Mouse (Mus musculus) neural tube, embryonic 11.5 days (tissue): ENCODE data around the gene Ift22. TPM values are rescaled to one million over a fixed set of nuclear protein-coding genes. Genes with fewer than 3 reads are reported as not detected.

ENCODE experiments used
- ATAC-seq: fragments of 200-750 bp; cut with Nextera tagmentation; 2 replicates; pipeline ENCODE4 v1.8.0; 2017; ENCODE audit warnings: moderate number of reproducible peaks, mild to moderate bottlenecking, moderate TSS enrichment, moderate library complexity; ENCODE audit not compliant: insufficient read depth, low FRiP score, low TSS enrichment
- DNase-seq: peaks from one replicate; pipeline ENCODE4 v3.0.0-alpha.2; 2015; ENCODE audit warnings: low spot score
- H3K27ac ChIP-seq: fragments of 300-500 bp; sonication (generic); 2 replicates; pipeline ENCODE4 v1.5.1; 2014; ENCODE audit warnings: low read depth, mild to moderate bottlenecking, low read length
- H3K27me3 ChIP-seq: fragments of 300-500 bp; sonication (generic); 2 replicates; pipeline ENCODE4 v1.6.1; 2014; ENCODE audit warnings: mild to moderate bottlenecking, low read length, mixed read lengths; ENCODE audit not compliant: control insufficient read depth, insufficient read depth
- H3K36me3 ChIP-seq: fragments of 300-500 bp; sonication (generic); 2 replicates; pipeline ENCODE4 v1.6.1; 2014; ENCODE audit warnings: mild to moderate bottlenecking, low read length, moderate library complexity, mixed read lengths; ENCODE audit not compliant: control insufficient read depth, insufficient read depth
- H3K4me1 ChIP-seq: fragments of 300-500 bp; sonication (generic); 2 replicates; pipeline ENCODE4 v1.6.1; 2014; ENCODE audit warnings: low read length, mixed read lengths; ENCODE audit not compliant: control insufficient read depth, insufficient read depth
- H3K4me2 ChIP-seq: fragments of 300-500 bp; sonication (generic); 2 replicates; pipeline ENCODE4 v1.6.1; 2014; ENCODE audit warnings: low read depth, mild to moderate bottlenecking, moderate library complexity
- H3K4me3 ChIP-seq: fragments of 300-500 bp; sonication (generic); 2 replicates; pipeline ENCODE4 v1.5.1; 2014; ENCODE audit warnings: low read depth, low read length
- H3K9ac ChIP-seq: fragments of 300-500 bp; sonication (generic); 2 replicates; pipeline ENCODE4 v1.6.1; 2014; ENCODE audit warnings: mild to moderate bottlenecking, low read length
- H3K9me3 ChIP-seq: fragments of 300-500 bp; sonication (generic); 2 replicates; pipeline ENCODE4 v1.6.1; 2016; ENCODE audit warnings: low read length; ENCODE audit not compliant: control insufficient read depth
- WGBS: fragments of 180-500 bp; shearing (Covaris S2); extraction: QIAGEN DNeasy Blood & Tissue Kit; methylation state at CpG from one replicate; pipeline ENCODE4 v1.1.7; 2014; 5-methylcytosine and 5-hydroxymethylcytosine counted together
- polyA plus RNA-seq: library from polyadenylated mRNA; unstranded; fragments of >200 nt; fragmentation: Nextera tagmentation; extraction: Ambion mirVana; gene quantifications from 2 replicates; pipeline ENCODE4 v1.2.1, GENCODE M21; 2014

Gene Ift22
- polyA plus RNA-seq, 1 experiment from 2014 or later = 97.4 TPM

DNA sequence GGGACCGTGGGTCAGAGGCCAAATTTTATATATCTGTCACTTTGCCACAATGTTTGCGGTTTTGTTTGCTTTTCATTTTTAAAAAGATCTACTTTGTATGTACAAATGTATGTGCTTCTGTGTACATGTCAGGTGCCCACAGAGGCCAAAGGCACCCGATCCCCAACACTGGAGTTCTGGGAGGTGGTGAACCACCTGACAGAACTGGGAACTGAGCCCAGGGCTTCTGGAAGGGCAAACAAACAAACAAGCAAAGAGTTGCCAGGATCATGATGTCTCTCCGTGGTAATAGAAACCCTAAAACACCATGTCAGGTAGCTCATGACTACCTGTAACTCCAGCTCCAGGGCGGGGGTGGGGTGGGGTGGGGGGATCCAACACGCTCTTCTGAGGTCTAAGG lies 52.1 kb downstream of the Ift22 start:
- Histone ChIP-seq H3K9ac (no peak overlapping the region), H3K36me3 (peaks cover 7% of the 10 kb centered on the region; the same call in 1 of the 2 replicates), H3K4me3 (no peak overlapping the region), H3K27ac (no peak overlapping the region), H3K9me3 (no peaks in the 10 kb centered on the region), H3K27me3 (no peaks in the 10 kb centered on the region), H3K4me1 (peaks cover 7% of the 10 kb centered on the region; the same call in 1 of the 2 replicates), H3K4me2 (no peak overlapping the region)
- whole genome bisulfite sequencing = 93% methylated on average over 6 of the region's 6 CpGs
- ATAC-seq (no peak), DNase-seq (peak; percentile 3)

GRCm38 (mm10) chr5:136961334-136961982 lies 53.5 kb downstream of the Ift22 start:
- peak overlapping the region; percentile 64 for H3K4me3 ChIP-seq
- WGBS = 28% methylated on average over 5 of the region's 5 CpGs
- peak overlapping the region; percentile 75 for H3K27ac ChIP-seq
- H3K4me1 ChIP-seq = peaks cover 11% of the 10 kb centered on the region; the same call in 1 of the 2 replicates
- no peaks in the 10 kb centered on the region for H3K27me3 ChIP-seq
- peaks cover 14% of the 10 kb centered on the region; the same call in 1 of the 2 replicates for H3K36me3 ChIP-seq
- H3K9me3 ChIP-seq = no peaks in the 10 kb centered on the region
- peak overlapping the region; percentile 64 for H3K4me2 ChIP-seq
- peak overlapping the region; percentile 74 for H3K9ac ChIP-seq
- ATAC-seq = peak; percentile 25
- no peak for DNase-seq

GRCm38 (mm10) chr5:136961983-136962461 lies 54.1 kb downstream of the Ift22 start:
- peak; percentile 91 for DNase-seq
- H3K36me3 ChIP-seq = peaks cover 14% of the 10 kb centered on the region; the same call in 1 of the 2 replicates
- peak; percentile 88 for ATAC-seq
- H3K27ac ChIP-seq = peak overlapping the region; percentile 75
- H3K9ac ChIP-seq = peak overlapping the region; percentile 74
- 0% methylated on average over 20 of the region's 20 CpGs for WGBS
- H3K9me3 ChIP-seq = no peaks in the 10 kb centered on the region
- H3K4me2 ChIP-seq = peak overlapping the region; percentile 64
- no peaks in the 10 kb centered on the region for H3K27me3 ChIP-seq
- H3K4me3 ChIP-seq = peak overlapping the region; percentile 64
- peaks cover 11% of the 10 kb centered on the region; the same call in 1 of the 2 replicates for H3K4me1 ChIP-seq

DNA sequence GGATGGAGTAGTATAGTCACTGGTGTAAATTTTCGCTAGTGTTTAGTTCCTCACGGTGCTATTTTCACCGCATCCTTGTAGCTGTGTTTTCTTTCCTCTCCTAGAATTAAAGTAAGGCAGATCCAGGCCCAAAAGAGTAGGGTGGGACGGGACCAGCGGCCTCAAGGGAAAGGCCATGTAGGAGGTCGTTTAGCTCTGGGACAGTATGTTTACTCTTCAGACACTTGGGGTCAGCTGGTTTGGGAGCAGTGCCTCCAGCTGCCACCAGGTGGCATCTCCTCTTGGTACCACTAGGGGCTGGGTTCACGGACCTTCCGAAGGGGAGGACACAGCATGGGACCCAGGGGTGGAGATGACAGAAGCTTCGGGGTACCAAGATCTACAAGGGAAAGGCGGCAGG lies 54.6 kb downstream of the Ift22 start:
- peak overlapping the region; percentile 75; the same call in 1 of the 2 replicates for H3K27ac ChIP-seq
- DNase-seq (peak; percentile 84), ATAC-seq (peak; percentile 64)
- under 1% methylated on average over 10 of the region's 10 CpGs for WGBS
- peak overlapping the region; percentile 64 for H3K4me3 ChIP-seq
- H3K9ac ChIP-seq = peak overlapping the region; percentile 74
- H3K4me2 ChIP-seq = peak overlapping the region; percentile 64
- H3K9me3 ChIP-seq = no peaks in the 10 kb centered on the region
- peaks cover 11% of the 10 kb centered on the region; the same call in 1 of the 2 replicates for H3K4me1 ChIP-seq
- H3K27me3 ChIP-seq = no peaks in the 10 kb centered on the region
- peaks cover 14% of the 10 kb centered on the region; the same call in 1 of the 2 replicates for H3K36me3 ChIP-seq

DNA sequence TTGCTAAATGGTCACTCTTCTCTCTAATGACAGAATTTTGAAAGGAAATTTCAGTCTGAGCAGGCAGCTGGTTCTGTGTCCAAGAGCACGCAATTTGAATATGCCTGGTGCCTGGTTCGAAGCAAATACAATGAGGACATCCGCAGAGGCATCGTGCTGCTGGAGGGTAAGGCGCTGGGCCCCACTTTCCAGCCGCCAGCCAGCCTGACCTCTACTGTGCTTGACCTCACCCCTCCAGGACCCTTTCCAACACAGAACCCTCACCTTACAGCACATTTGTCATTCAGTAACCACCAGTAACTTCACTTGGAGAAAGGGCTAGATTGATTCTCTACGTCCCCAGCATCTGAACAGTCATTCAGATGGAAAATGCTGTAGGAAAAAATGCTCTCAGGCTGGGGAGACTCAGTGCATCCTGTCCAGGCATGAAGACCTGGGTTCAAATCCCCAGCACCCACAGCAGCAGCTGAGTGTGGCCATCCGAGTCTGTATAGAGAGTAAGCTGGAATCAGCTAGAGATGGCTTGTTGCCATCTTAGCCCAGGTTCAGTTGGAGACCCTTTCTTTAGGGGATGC lies 55.1 kb downstream of the Ift22 start:
- no peaks in the 10 kb centered on the region for H3K9me3 ChIP-seq
- H3K4me1 ChIP-seq = peaks cover 11% of the 10 kb centered on the region; the same call in 1 of the 2 replicates
- WGBS = 81% methylated on average over 8 of the region's 8 CpGs
- peak overlapping the region; percentile 74; the same call in 1 of the 2 replicates for H3K9ac ChIP-seq
- H3K27ac ChIP-seq = no peak overlapping the region
- H3K27me3 ChIP-seq = no peaks in the 10 kb centered on the region
- ATAC-seq = no peak
- H3K4me2 ChIP-seq = peak overlapping the region; percentile 64
- H3K4me3 ChIP-seq = peak overlapping the region; percentile 64
- DNase-seq = peak; percentile 8
- peaks cover 14% of the 10 kb centered on the region; the same call in 1 of the 2 replicates for H3K36me3 ChIP-seq

Other genes with a start within 250 kb of the Ift22 start
- gene Myl10, start 215.0 kb upstream of the Ift22 start, polyA plus RNA-seq = not detected in 2 replicates
- 51.6 and 53.3 TPM in 2 replicates for gene Col26a1, start 24.9 kb upstream of the Ift22 start, polyA plus RNA-seq
- gene Fis1, start 45.1 kb downstream of the Ift22 start, polyA plus RNA-seq = 285 and 320 TPM in 2 replicates
- gene Cldn15, start 58.5 kb downstream of the Ift22 start, polyA plus RNA-seq = not detected in 2 replicates
- 31.8 and 34.8 TPM in 2 replicates for gene Plod3, start 78.9 kb downstream of the Ift22 start, polyA plus RNA-seq
- 103 and 106 TPM in 2 replicates for gene Znhit1, start 79.9 kb downstream of the Ift22 start, polyA plus RNA-seq
- gene Vgf, start 118.2 kb downstream of the Ift22 start, polyA plus RNA-seq = 1.2 and 1.5 TPM in 2 replicates
- gene Ap1s1, start 138.0 kb downstream of the Ift22 start, polyA plus RNA-seq = 166 and 168 TPM in 2 replicates
- not detected in 2 replicates for gene Serpine1, start 164.1 kb downstream of the Ift22 start, polyA plus RNA-seq
- gene Trim56, start 208.1 kb downstream of the Ift22 start, polyA plus RNA-seq = 4.9 and 5.6 TPM in 2 replicates
- not detected in 2 replicates for gene Muc3, start 241.2 kb downstream of the Ift22 start, polyA plus RNA-seq